Mouse (Mus musculus) kidney, postnatal 0 days (tissue): Measurements from ENCODE around the gene Tnfaip1. TPM values are rescaled to one million over a fixed set of nuclear protein-coding genes. Genes with fewer than 3 reads are reported as not detected.

Experiments
- ATAC-seq: fragments of 200-750 bp; cut with Nextera tagmentation; replicated peaks from 2 replicates; pipeline ENCODE4 v1.8.0; 2017; ENCODE audit warnings: low read depth, moderate number of reproducible peaks, moderate TSS enrichment, moderate library complexity; ENCODE audit not compliant: low FRiP score
- DNase-seq: peaks from one replicate; pipeline ENCODE4 v3.0.0-alpha.2; 2016; ENCODE audit warnings: low spot score
- H3K27ac ChIP-seq: fragments of 300-500 bp; sonication (generic); 2 replicates; pipeline ENCODE4 v1.5.1; 2014; ENCODE audit warnings: mild to moderate bottlenecking
- H3K27me3 ChIP-seq: fragments of 300-500 bp; sonication (generic); 2 replicates; pipeline ENCODE4 v1.6.1; 2014; ENCODE audit warnings: low read length, mixed read lengths; ENCODE audit not compliant: insufficient read depth
- H3K36me3 ChIP-seq: fragments of 300-500 bp; sonication (generic); 2 replicates; pipeline ENCODE4 v1.6.1; 2014; ENCODE audit warnings: low read length, mixed read lengths; ENCODE audit not compliant: insufficient read depth
- H3K4me1 ChIP-seq: fragments of 300-500 bp; sonication (generic); replicated peaks from 2 replicates; pipeline ENCODE4 v1.6.1; 2014; ENCODE audit warnings: antibody characterized with exemption, low read length, mixed read lengths; ENCODE audit not compliant: insufficient read depth
- H3K4me2 ChIP-seq: fragments of 300-500 bp; sonication (generic); 2 replicates; pipeline ENCODE4 v1.6.1; 2014; ENCODE audit warnings: mild to moderate bottlenecking, low read length, moderate library complexity, mixed read lengths
- H3K4me3 ChIP-seq: fragments of 300-500 bp; sonication (generic); replicated peaks from 2 replicates; pipeline ENCODE4 v1.5.1; 2014; ENCODE audit warnings: low read depth, low read length
- H3K9ac ChIP-seq: fragments of 300-500 bp; sonication (generic); 2 replicates; pipeline ENCODE4 v1.6.1; 2014; ENCODE audit warnings: low read depth, low read length
- H3K9me3 ChIP-seq: fragments of 300-500 bp; sonication (generic); replicated peaks from 2 replicates; pipeline ENCODE4 v1.6.1; 2016; ENCODE audit warnings: low read length, inconsistent platforms, mixed read lengths
- CTCF ChIP-seq: IDR thresholded peaks from 2 replicates; pipeline ENCODE4 v1.5.1; 2016; ENCODE audit warnings: antibody characterized with exemption, low read depth, mild to moderate bottlenecking, moderate library complexity
- WGBS: fragments of 180-500 bp; shearing (Covaris S2); extraction: QIAGEN DNeasy Blood & Tissue Kit; methylation state at CpG from one replicate; pipeline ENCODE4 v1.1.7; 2014; 5-methylcytosine and 5-hydroxymethylcytosine counted together
- polyA plus RNA-seq: library from polyadenylated mRNA; unstranded; fragments of >200 nt; fragmentation: Nextera tagmentation; extraction: Ambion mirVana; gene quantifications from 2 replicates; pipeline ENCODE4 v1.2.1, GENCODE M21; 2015

Gene Tnfaip1
- polyA plus RNA-seq, 1 experiment from 2014 or later, result 59.8 TPM

DNA sequence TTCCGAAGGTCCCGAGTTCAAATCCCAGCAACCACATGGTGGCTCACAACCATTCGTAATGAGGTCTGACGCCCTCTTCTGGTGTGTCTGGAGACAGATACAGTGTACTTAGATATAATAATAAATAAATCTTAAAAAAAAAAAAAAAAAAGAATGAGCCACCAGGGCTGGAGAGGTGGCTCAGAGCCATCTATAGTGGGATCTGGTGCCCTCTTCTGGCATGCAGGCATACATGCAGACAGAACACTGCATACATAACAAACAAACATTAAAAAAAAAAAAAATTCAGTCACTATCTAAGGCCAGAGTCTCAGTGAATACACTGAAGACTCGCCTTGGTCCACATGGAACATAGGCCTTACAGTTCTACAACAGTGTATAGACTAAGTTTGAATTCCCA, 27.0 kb downstream of the Tnfaip1 start:
- no peak for DNase-seq
- TF ChIP-seq CTCF, result peak; percentile 65
- 83% methylated on average over 5 of the region's 5 CpGs for WGBS

DNA sequence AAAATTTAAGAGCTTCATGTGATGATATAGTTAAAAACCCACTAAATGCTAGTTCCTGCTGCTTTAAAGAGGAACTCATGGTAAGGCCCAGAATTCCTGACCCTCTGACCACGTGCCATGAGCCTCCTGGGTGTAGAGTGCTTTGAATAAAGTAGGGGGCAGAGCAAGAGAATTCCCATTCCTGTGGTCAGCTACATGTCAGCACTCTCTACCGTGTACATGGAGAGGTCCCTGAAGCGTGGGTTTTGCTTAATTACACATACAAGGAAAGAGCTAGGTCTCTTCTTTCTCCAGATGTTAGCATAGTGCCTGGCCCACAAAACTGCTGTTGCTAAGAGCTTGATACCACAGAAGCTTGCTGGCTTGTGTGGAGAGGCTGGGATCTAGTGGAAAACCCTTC, 30.7 kb downstream of the Tnfaip1 start:
- Histone ChIP-seq H3K4me2 (no peak overlapping the region), H3K36me3 (peaks cover 22% of the 10 kb centered on the region), H3K27ac (no peak overlapping the region), H3K9ac (no peak overlapping the region), H3K9me3 (no peaks in the 10 kb centered on the region), H3K4me3 (no peak overlapping the region), H3K27me3 (no peaks in the 10 kb centered on the region), H3K4me1 (no peaks in the 10 kb centered on the region)
- WGBS, result 88% methylated on average over 3 of the region's 3 CpGs
- TF ChIP-seq CTCF, result no peak
- no peak for ATAC-seq
- no peak for DNase-seq

More for the DNA sequence above, 27.0 kb downstream of the Tnfaip1 start:
- Histone ChIP-seq H3K36me3 (peaks cover 22% of the 10 kb centered on the region), H3K27ac (no peak overlapping the region), H3K9ac (no peak overlapping the region), H3K9me3 (no peaks in the 10 kb centered on the region), H3K4me1 (peaks cover 11% of the 10 kb centered on the region; the same call in 1 of the 2 replicates), H3K27me3 (no peaks in the 10 kb centered on the region), H3K4me3 (no peak overlapping the region), H3K4me2 (no peak overlapping the region)
- ATAC-seq, result no peak

DNA sequence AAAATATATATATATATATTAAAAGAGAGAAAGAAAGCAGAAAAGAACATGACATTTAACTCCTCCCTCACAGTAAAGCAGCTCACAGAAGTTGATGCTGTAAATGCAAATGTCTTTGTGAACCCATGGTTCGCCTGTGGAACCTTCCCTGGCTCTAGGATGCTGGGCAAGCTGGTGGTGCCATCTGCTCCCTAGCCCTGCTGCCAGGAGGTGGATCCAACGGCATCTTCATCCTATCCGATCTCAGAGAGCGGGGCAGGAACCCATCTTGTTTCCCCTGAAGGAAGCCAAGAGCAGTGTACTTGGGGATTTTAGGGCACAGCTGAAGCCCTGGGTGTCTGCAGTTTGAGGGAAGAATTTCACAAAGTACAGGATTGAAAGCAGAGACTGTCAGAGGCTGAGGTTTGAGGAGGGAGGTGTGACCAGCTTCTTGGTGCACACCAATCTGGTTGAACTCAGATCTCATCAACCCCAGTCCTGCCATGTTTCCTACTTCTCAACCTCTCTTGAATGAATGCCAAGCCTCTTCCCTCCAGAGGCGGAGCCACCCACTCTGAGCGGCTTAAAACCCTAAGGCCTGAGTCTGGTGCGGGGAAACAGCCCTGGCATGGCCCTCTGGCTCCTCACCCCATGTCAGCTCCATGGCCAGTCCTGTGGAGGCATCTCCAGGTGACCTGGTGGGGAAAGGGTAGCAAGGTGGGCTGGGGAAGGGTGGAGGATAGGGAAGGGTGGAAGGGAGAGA, 33.1 kb downstream of the Tnfaip1 start, which contains the start of gene Sebox:
TSS of gene Sebox (plus strand) at position 539 of the 742 bp plus-strand sequence.
- H3K4me3 ChIP-seq, result no peak within 1 kb of the TSS
- no peak for TF ChIP-seq CTCF
- H3K27me3 ChIP-seq, result no peaks in the 10 kb centered on the region

DNA sequence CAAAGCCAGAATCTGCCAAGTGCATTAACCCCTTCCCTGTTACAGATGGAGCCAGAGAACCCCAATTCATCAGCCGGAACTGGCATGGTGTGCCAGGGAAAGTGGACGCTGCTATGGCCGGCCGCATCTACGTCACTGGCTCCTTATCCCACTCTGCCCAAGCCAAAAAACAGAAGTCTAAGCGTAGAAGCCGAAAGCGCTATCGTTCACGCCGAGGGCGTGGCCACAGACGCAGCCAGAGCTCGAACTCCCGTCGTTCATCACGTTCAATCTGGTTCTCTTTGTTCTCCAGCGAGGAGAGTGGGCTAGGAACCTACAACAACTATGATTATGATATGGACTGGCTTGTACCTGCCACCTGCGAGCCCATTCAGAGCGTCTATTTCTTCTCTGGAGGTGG, 34.6 kb downstream of the Tnfaip1 start:
- no peak overlapping the region for H3K4me3 ChIP-seq
- 74% methylated on average over 20 of the region's 20 CpGs for WGBS
- H3K4me1 ChIP-seq, result peaks cover 10% of the 10 kb centered on the region; the same call in 1 of the 2 replicates
- no peaks in the 10 kb centered on the region for H3K9me3 ChIP-seq
- ATAC-seq (no peak), DNase-seq (no peak)
- no peak for TF ChIP-seq CTCF
- no peak overlapping the region for H3K4me2 ChIP-seq
- 0 out of 2 replicates have a peak, but pooled peaks cover 6% of the 10 kb centered on the region for H3K27me3 ChIP-seq
- peaks cover 6% of the 10 kb centered on the region; the same call in 1 of the 2 replicates for H3K36me3 ChIP-seq
- no peak overlapping the region for H3K27ac ChIP-seq
- H3K9ac ChIP-seq, result no peak overlapping the region

More for the DNA sequence above, 33.1 kb downstream of the Tnfaip1 start, which contains the start of gene Sebox:
- 71% methylated on average over 7 of the region's 7 CpGs for WGBS
- Histone ChIP-seq H3K9me3 (no peaks in the 10 kb centered on the region), H3K4me2 (no peak within 1 kb of the TSS), H3K27ac (no peak within 1 kb of the TSS), H3K9ac (no peak within 1 kb of the TSS), H3K36me3 (peaks cover 18% of the 10 kb centered on the region), H3K4me1 (0 out of 2 replicates have a peak, but pooled peaks cover under 1% of the 10 kb centered on the region)
- ATAC-seq (no peak), DNase-seq (no peak)

DNA sequence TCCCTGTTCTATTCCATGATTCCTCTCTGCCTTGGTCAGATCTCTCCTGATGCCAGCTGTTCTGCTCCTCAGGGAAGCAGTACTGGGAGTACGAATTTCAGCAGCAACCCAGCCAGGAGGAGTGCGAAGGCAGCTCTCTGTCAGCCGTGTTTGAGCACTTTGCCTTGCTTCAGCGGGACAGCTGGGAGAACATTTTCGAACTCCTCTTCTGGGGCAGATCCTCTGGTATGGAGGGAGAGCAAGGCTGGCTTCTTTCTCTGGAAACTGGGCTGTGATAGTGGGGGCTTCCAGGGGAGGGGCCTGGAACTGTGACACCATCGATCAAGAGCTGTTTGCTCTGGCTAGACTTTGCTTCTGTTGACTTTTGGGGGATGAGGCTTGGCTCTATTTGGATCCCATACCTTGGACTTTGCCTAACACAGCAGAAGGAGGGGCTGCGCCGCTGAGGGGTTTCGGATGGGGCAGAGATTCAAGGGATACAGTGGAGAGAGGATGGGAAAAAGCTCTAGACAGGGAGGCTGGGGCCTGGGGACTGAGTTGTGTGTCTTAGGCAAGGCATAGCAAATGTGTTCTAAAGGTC, 35.4 kb downstream of the Tnfaip1 start:
- H3K27me3 ChIP-seq, result 0 out of 2 replicates have a peak, but pooled peaks cover 6% of the 10 kb centered on the region
- DNase-seq (no peak), ATAC-seq (no peak)
- no peak overlapping the region for H3K4me2 ChIP-seq
- H3K27ac ChIP-seq, result no peak overlapping the region
- WGBS, result 83% methylated on average over 9 of the region's 9 CpGs
- H3K4me1 ChIP-seq, result peaks cover 10% of the 10 kb centered on the region; the same call in 1 of the 2 replicates
- no peak overlapping the region for H3K4me3 ChIP-seq
- no peak for TF ChIP-seq CTCF
- H3K9ac ChIP-seq, result no peak overlapping the region
- no peaks in the 10 kb centered on the region for H3K36me3 ChIP-seq
- H3K9me3 ChIP-seq, result no peaks in the 10 kb centered on the region

DNA sequence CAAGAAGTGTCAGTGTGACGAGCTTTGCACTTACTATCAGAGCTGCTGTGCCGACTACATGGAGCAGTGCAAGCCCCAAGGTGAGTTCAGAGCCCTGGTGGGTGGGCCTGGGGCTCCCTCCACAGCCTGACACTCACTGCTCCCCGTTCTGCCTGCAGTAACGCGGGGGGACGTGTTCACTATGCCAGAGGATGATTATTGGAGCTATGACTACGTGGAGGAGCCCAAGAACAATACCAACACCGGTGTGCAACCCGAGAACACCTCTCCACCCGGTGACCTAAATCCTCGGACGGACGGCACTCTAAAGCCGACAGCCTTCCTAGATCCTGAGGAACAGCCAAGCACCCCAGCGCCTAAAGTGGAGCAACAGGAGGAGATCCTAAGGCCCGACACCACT, 36.6 kb downstream of the Tnfaip1 start:
- H3K4me1 ChIP-seq, result peaks cover 10% of the 10 kb centered on the region; the same call in 1 of the 2 replicates
- no peak for DNase-seq
- H3K27me3 ChIP-seq, result 0 out of 2 replicates have a peak, but pooled peaks cover 6% of the 10 kb centered on the region
- no peaks in the 10 kb centered on the region for H3K9me3 ChIP-seq
- no peak for ATAC-seq
- no peak for TF ChIP-seq CTCF
- no peaks in the 10 kb centered on the region for H3K36me3 ChIP-seq
- no peak overlapping the region for H3K9ac ChIP-seq
- H3K27ac ChIP-seq, result no peak overlapping the region
- no peak overlapping the region for H3K4me3 ChIP-seq
- H3K4me2 ChIP-seq, result no peak overlapping the region
- WGBS, result 38% methylated on average over 16 of the region's 16 CpGs
